ENCODE assay signal across 32 mouse cellular contexts in genomic region chr10:59119811-59120210, GRCm38 (mm10).
"Had no signal": no experiment of that assay in that cellular context is flagged by ENCODE, and none has a peak within 500 bp of the region (broad histone marks: within the 10 kb centered on the region; RNA-seq: fewer than 3 reads in every experiment).

No protein-coding gene starts in this region.

- H3K9me3 ChIP-seq: limb, embryonic 10.5 days; limb, embryonic 12.5 days; limb, embryonic 13.5 days; limb, embryonic 15.5 days; liver, embryonic 12.5 days; liver, embryonic 13.5 days; liver, embryonic 15.5 days; lung, embryonic 15.5 days; megakaryocyte, embryonic 14.5 days; midbrain, embryonic 10.5 days; midbrain, embryonic 12.5 days; midbrain, embryonic 13.5 days; midbrain, embryonic 15.5 days; neural tube, embryonic 12.5 days had no signal

- H3K36me3 ChIP-seq: limb, embryonic 10.5 days; limb, embryonic 12.5 days; limb, embryonic 13.5 days; limb, embryonic 15.5 days; liver, embryonic 12.5 days; liver, embryonic 13.5 days; liver, embryonic 15.5 days; lung, embryonic 15.5 days; midbrain, embryonic 10.5 days; midbrain, embryonic 12.5 days; midbrain, embryonic 13.5 days; midbrain, embryonic 15.5 days; neural tube, embryonic 12.5 days had no signal

- DNase-seq: left cerebral cortex, postnatal 4 days; liver; liver, embryonic 13.5 days; liver, postnatal 0 days; lung, adult 18-20 months; lung, adult 2 months; lung, embryonic 14.5 days; lung, postnatal 10 days; lung, postnatal 14 days; lung, postnatal 36 days; lung, postnatal 4 days; midbrain, embryonic 14.5 days had no signal

- H3K27me3 ChIP-seq: limb, embryonic 12.5 days; limb, embryonic 13.5 days; limb, embryonic 15.5 days; liver, embryonic 13.5 days; liver, embryonic 15.5 days; lung, embryonic 15.5 days; midbrain, embryonic 12.5 days; midbrain, embryonic 13.5 days; midbrain, embryonic 15.5 days; neural tube, embryonic 12.5 days had no signal

- H3K27ac ChIP-seq: limb, embryonic 10.5 days; limb, embryonic 12.5 days; limb, embryonic 13.5 days; limb, embryonic 15.5 days; liver, embryonic 12.5 days; liver, embryonic 13.5 days; liver, embryonic 14.5 days; liver, embryonic 15.5 days; lung, embryonic 15.5 days; macrophage; midbrain, embryonic 10.5 days; midbrain, embryonic 12.5 days; midbrain, embryonic 13.5 days; midbrain, embryonic 15.5 days; neural tube, embryonic 12.5 days had no signal

- H3K4me3 ChIP-seq: limb, embryonic 10.5 days; limb, embryonic 12.5 days; limb, embryonic 13.5 days; limb, embryonic 15.5 days; liver, embryonic 12.5 days; liver, embryonic 13.5 days; liver, embryonic 15.5 days; lung, embryonic 15.5 days; megakaryocyte, embryonic 14.5 days; midbrain, embryonic 10.5 days; midbrain, embryonic 12.5 days; midbrain, embryonic 13.5 days; midbrain, embryonic 15.5 days; myocyte; neural tube, embryonic 12.5 days had no signal

- ATAC-seq: liver, embryonic 12.5 days; liver, postnatal 0 days; lung, postnatal 0 days; midbrain, embryonic 13.5 days; midbrain, embryonic 15.5 days; midbrain, embryonic 16.5 days had no signal

- H3K4me2 ChIP-seq: limb, embryonic 12.5 days; limb, embryonic 13.5 days; limb, embryonic 15.5 days; liver, embryonic 11.5 days; liver, embryonic 12.5 days; liver, embryonic 13.5 days; liver, embryonic 15.5 days; lung, embryonic 14.5 days; lung, embryonic 15.5 days; midbrain, embryonic 11.5 days; midbrain, embryonic 12.5 days; midbrain, embryonic 13.5 days; midbrain, embryonic 15.5 days; neural tube, embryonic 12.5 days had no signal

- H3K4me1 ChIP-seq: limb, embryonic 12.5 days; limb, embryonic 13.5 days; limb, embryonic 15.5 days; liver, embryonic 12.5 days; liver, embryonic 13.5 days; liver, embryonic 15.5 days; midbrain, embryonic 10.5 days; midbrain, embryonic 12.5 days; midbrain, embryonic 13.5 days; midbrain, embryonic 15.5 days; neural tube, embryonic 12.5 days had no signal

- H3K9ac ChIP-seq: limb, embryonic 12.5 days; limb, embryonic 13.5 days; limb, embryonic 15.5 days; liver, embryonic 12.5 days; liver, embryonic 13.5 days; liver, embryonic 14.5 days; liver, embryonic 15.5 days; liver, postnatal 0 days; lung, embryonic 14.5 days; lung, embryonic 15.5 days; midbrain, embryonic 12.5 days; midbrain, embryonic 13.5 days; midbrain, embryonic 15.5 days; neural tube, embryonic 12.5 days had no signal
